In genomic region chr6:50891205-50891526, GRCm38 (mm10) we compare ENCODE assay signal across 9 mouse cellular contexts.
DNase-seq lines count a peak whose midpoint lies in the region; ATAC-seq and TF ChIP-seq lines count a peak whose summit lies in the region.
"Had no signal": no experiment of that assay in that cellular context is flagged by ENCODE, and none has a peak within 500 bp of the region (broad histone marks: within the 10 kb centered on the region; RNA-seq: fewer than 3 reads in every experiment).

No protein-coding gene starts in this region.

- no peak for TF ChIP-seq EP300 in lung, postnatal 0 days (IDR thresholded peaks at IDR 0.05)

- no peak overlapping the region for H3K9ac ChIP-seq in lung, embryonic 15.5 days
- H3K9ac ChIP-seq in hindbrain, embryonic 11.5 days (ENCODE audit: low read depth, low read length), result peak overlapping the region; percentile 42; the same call in 1 of the 2 replicates
- H3K9ac ChIP-seq in liver, embryonic 11.5 days (ENCODE audit: low read depth, low read length), result no peak overlapping the region
- peak overlapping the region; percentile 28; the same call in 1 of the 2 replicates for H3K9ac ChIP-seq in neural tube, embryonic 15.5 days (replicated peaks)
- no peak overlapping the region for H3K9ac ChIP-seq in lung, postnatal 0 days (replicated peaks; ENCODE audit: low read depth)

- 25% methylated on average over 3 of the region's 3 CpGs for WGBS in lung, embryonic 15.5 days
- WGBS in hindbrain, embryonic 11.5 days, result 45% methylated on average over 3 of the region's 3 CpGs
- 20% methylated on average over 3 of the region's 3 CpGs for WGBS in liver, embryonic 11.5 days
- WGBS in neural tube, embryonic 15.5 days, result 24% methylated on average over 3 of the region's 3 CpGs
- 34% methylated on average over 3 of the region's 3 CpGs for WGBS in lung, postnatal 0 days

- H3K4me1 ChIP-seq in lung, embryonic 15.5 days, result peaks cover 17% of the 10 kb centered on the region
- H3K4me1 ChIP-seq in hindbrain, embryonic 11.5 days (replicated peaks; ENCODE audit: control insufficient read depth, insufficient read depth, low read length), result peaks cover 16% of the 10 kb centered on the region
- peaks cover 17% of the 10 kb centered on the region for H3K4me1 ChIP-seq in liver, embryonic 11.5 days (replicated peaks; ENCODE audit: control insufficient read depth, insufficient read depth, low read length)
- peaks cover 29% of the 10 kb centered on the region for H3K4me1 ChIP-seq in neural tube, embryonic 15.5 days
- no peaks in the 10 kb centered on the region for H3K4me1 ChIP-seq in lung, postnatal 0 days (ENCODE audit: insufficient read depth, low read depth, low read length)

- no peak; the same call in 1 of the 2 replicates for ATAC-seq in lung, embryonic 15.5 days (ENCODE audit: borderline replicate concordance, extremely low read depth, low FRiP score, low TSS enrichment)
- ATAC-seq in hindbrain, embryonic 11.5 days (ENCODE audit: low FRiP score), result no peak; the same call in 1 of the 2 replicates
- ATAC-seq in liver, embryonic 11.5 days (replicated peaks; ENCODE audit: low FRiP score), result no peak; the same call in 1 of the 2 replicates
- no peak for ATAC-seq in neural tube, embryonic 15.5 days (ENCODE audit: low FRiP score)
- ATAC-seq in lung, postnatal 0 days, result no peak

- no peaks in the 10 kb centered on the region for H3K9me3 ChIP-seq in lung, embryonic 15.5 days
- H3K9me3 ChIP-seq in hindbrain, embryonic 11.5 days (ENCODE audit: control insufficient read depth, low read length), result no peaks in the 10 kb centered on the region
- no peaks in the 10 kb centered on the region for H3K9me3 ChIP-seq in liver, embryonic 11.5 days (ENCODE audit: control insufficient read depth, low read length)
- no peaks in the 10 kb centered on the region for H3K9me3 ChIP-seq in neural tube, embryonic 15.5 days (replicated peaks)
- no peaks in the 10 kb centered on the region for H3K9me3 ChIP-seq in lung, postnatal 0 days (ENCODE audit: low read length)

- H3K27me3 ChIP-seq in lung, embryonic 15.5 days, result peaks cover 15% of the 10 kb centered on the region; the same call in 1 of the 2 replicates
- H3K27me3 ChIP-seq in hindbrain, embryonic 11.5 days (ENCODE audit: control insufficient read depth, insufficient read depth, low read length), result no peaks in the 10 kb centered on the region
- 0 out of 2 replicates have a peak, but pooled peaks cover 2% of the 10 kb centered on the region for H3K27me3 ChIP-seq in liver, embryonic 11.5 days (replicated peaks; ENCODE audit: control insufficient read depth, insufficient read depth, low read length)
- no peaks in the 10 kb centered on the region for H3K27me3 ChIP-seq in neural tube, embryonic 15.5 days (replicated peaks)
- no peaks in the 10 kb centered on the region for H3K27me3 ChIP-seq in lung, postnatal 0 days (replicated peaks; ENCODE audit: insufficient read depth, low read length)

- H3K36me3 ChIP-seq in lung, embryonic 15.5 days, result no peaks in the 10 kb centered on the region
- H3K36me3 ChIP-seq in hindbrain, embryonic 11.5 days (ENCODE audit: control insufficient read depth, insufficient read depth, low read length), result no peaks in the 10 kb centered on the region
- no peaks in the 10 kb centered on the region for H3K36me3 ChIP-seq in liver, embryonic 11.5 days (ENCODE audit: control insufficient read depth, insufficient read depth, low read length)
- no peaks in the 10 kb centered on the region for H3K36me3 ChIP-seq in neural tube, embryonic 15.5 days
- no peaks in the 10 kb centered on the region for H3K36me3 ChIP-seq in lung, postnatal 0 days (ENCODE audit: insufficient read depth, low read length)

- no peak overlapping the region for H3K4me3 ChIP-seq in lung, embryonic 15.5 days
- H3K4me3 ChIP-seq in hindbrain, embryonic 11.5 days (ENCODE audit: low read depth, low read length), result no peak overlapping the region
- no peak overlapping the region for H3K4me3 ChIP-seq in liver, embryonic 11.5 days (ENCODE audit: low read depth, low read length)
- no peak overlapping the region for H3K4me3 ChIP-seq in neural tube, embryonic 15.5 days (replicated peaks)
- no peak overlapping the region for H3K4me3 ChIP-seq in lung, postnatal 0 days (ENCODE audit: low read depth, low read length)

- DNase-seq in lung, postnatal 4 days, result no peak
- no peak for DNase-seq in hindbrain, embryonic 11.5 days (ENCODE audit: low spot score)
- no peak for DNase-seq in liver, embryonic 11.5 days (ENCODE audit: low spot score)
- DNase-seq in cerebellum, adult 11-12 months, result no peak
- no peak for DNase-seq in lung, postnatal 0 days (ENCODE audit: low spot score)
- DNase-seq: adrenal gland, postnatal 25 days; thymus, postnatal 25 days had no signal

- H3K27ac ChIP-seq in lung, embryonic 15.5 days, result no peak overlapping the region
- peak overlapping the region; percentile 93 for H3K27ac ChIP-seq in hindbrain, embryonic 11.5 days (ENCODE audit: low read depth, low read length)
- H3K27ac ChIP-seq in liver, embryonic 11.5 days (ENCODE audit: low read depth, low read length), result peak overlapping the region; percentile 87
- peak overlapping the region; percentile 84 for H3K27ac ChIP-seq in neural tube, embryonic 15.5 days (replicated peaks)
- no peak overlapping the region for H3K27ac ChIP-seq in lung, postnatal 0 days (ENCODE audit: low read length)

- TF ChIP-seq CTCF in lung, postnatal 0 days (IDR thresholded peaks at IDR 0.05), result no peak

- peak overlapping the region; percentile 41 for H3K4me2 ChIP-seq in lung, embryonic 15.5 days
- peak overlapping the region; percentile 29; the same call in 1 of the 2 replicates for H3K4me2 ChIP-seq in hindbrain, embryonic 11.5 days (replicated peaks; ENCODE audit: low read depth, low read length)
- H3K4me2 ChIP-seq in liver, embryonic 11.5 days, result peak overlapping the region; percentile 51
- peak overlapping the region; percentile 43 for H3K4me2 ChIP-seq in neural tube, embryonic 15.5 days
- no peak overlapping the region for H3K4me2 ChIP-seq in lung, postnatal 0 days (replicated peaks; ENCODE audit: low read depth, low read length)

Comparison
In these comparisons a context has a peak if more than half of its experiments do, and no peak if none do; other contexts are left out.
1. H3K27ac ChIP-seq: peak in hindbrain, embryonic 11.5 days (single experiment), liver, embryonic 11.5 days (single experiment) and neural tube, embryonic 15.5 days (single experiment); none in lung, embryonic 15.5 days (single experiment) and lung, postnatal 0 days (single experiment).
2. H3K9ac ChIP-seq: peak in hindbrain, embryonic 11.5 days (single experiment) and neural tube, embryonic 15.5 days (single experiment); none in lung, embryonic 15.5 days (single experiment), liver, embryonic 11.5 days (single experiment) and lung, postnatal 0 days (single experiment).